Mouse (Mus musculus): ENCODE results near the gene Gm48552. TPM values are rescaled to one million over a fixed set of nuclear protein-coding genes. Genes with fewer than 3 reads are reported as not detected.
A peak's percentile ranks its signal among the peaks of the same experiment; 100 is the strongest.

Gm48552 gene
- polyA plus RNA-seq, 1 experiment from 2014 or later = 0.36 TPM

GRCm38 (mm10) chr10:81412586-81413309, 23.9 kb downstream of the Gm48552 start:
- H3K4me3 ChIP-seq (ENCODE audit: low read depth, low read length) = no peak overlapping the region
- 63% methylated on average over 16 of the region's 16 CpGs for WGBS
- H3K27me3 ChIP-seq (ENCODE audit: control insufficient read depth, insufficient read depth, low read length) = no peaks in the 10 kb centered on the region
- TF ChIP-seq EP300 (optimal IDR thresholded peaks at IDR 0.05) = no peak
- TF ChIP-seq CTCF (IDR thresholded peaks at IDR 0.05; ENCODE audit: low read depth) = no peak
- H3K27ac ChIP-seq (replicated peaks) = peak overlapping the region; percentile 93
- H3K4me1 ChIP-seq (replicated peaks; ENCODE audit: control insufficient read depth, insufficient read depth) = peaks cover 32% of the 10 kb centered on the region
- DNase-seq (ENCODE audit: low spot score) (no peak), ATAC-seq (ENCODE audit: low FRiP score, low TSS enrichment) (no peak)
- no peaks in the 10 kb centered on the region for H3K9me3 ChIP-seq (ENCODE audit: control insufficient read depth, low read length)
- peak overlapping the region; percentile 23; the same call in 1 of the 2 replicates for H3K4me2 ChIP-seq (replicated peaks; ENCODE audit: low read depth)
- H3K36me3 ChIP-seq (ENCODE audit: control insufficient read depth, insufficient read depth, low read length) = peaks cover 7% of the 10 kb centered on the region; the same call in 1 of the 2 replicates
- H3K9ac ChIP-seq (ENCODE audit: low read length) = peak overlapping the region; percentile 27; the same call in 1 of the 2 replicates

- TF ChIP-seq EP300 (optimal IDR thresholded peaks at IDR 0.05) = no peak
- TF ChIP-seq CTCF (IDR thresholded peaks at IDR 0.05; ENCODE audit: low read depth) = peak; percentile 49
- Histone ChIP-seq H3K27me3 (ENCODE audit: control insufficient read depth, insufficient read depth, low read length) (no peaks in the 10 kb centered on the region), H3K9me3 (ENCODE audit: control insufficient read depth, low read length) (no peaks in the 10 kb centered on the region), H3K4me2 (replicated peaks; ENCODE audit: low read depth) (peak overlapping the region; percentile 44), H3K4me3 (ENCODE audit: low read depth, low read length) (no peak overlapping the region), H3K4me1 (replicated peaks; ENCODE audit: control insufficient read depth, insufficient read depth) (peaks cover 30% of the 10 kb centered on the region), H3K36me3 (ENCODE audit: control insufficient read depth, insufficient read depth, low read length) (0 out of 2 replicates have a peak, but pooled peaks cover 2% of the 10 kb centered on the region), H3K27ac (replicated peaks) (peak overlapping the region; percentile 93), H3K9ac (ENCODE audit: low read length) (peak overlapping the region; percentile 45)
- WGBS = 26% methylated on average over 26 of the region's 26 CpGs
- DNase-seq (ENCODE audit: low spot score) (peak; percentile 74), ATAC-seq (ENCODE audit: low FRiP score, low TSS enrichment) (peak; percentile 27; the same call in 1 of the 2 replicates)
These were observed 24.8 kb downstream of the Gm48552 start for GRCm38 (mm10) chr10:81413310-81414261.

GRCm38 (mm10) chr10:81414682-81415081, 25.9 kb downstream of the Gm48552 start:
- Histone ChIP-seq H3K4me1 (replicated peaks; ENCODE audit: control insufficient read depth, insufficient read depth) (peaks cover 30% of the 10 kb centered on the region), H3K4me2 (replicated peaks; ENCODE audit: low read depth) (peak overlapping the region; percentile 44; the same call in 1 of the 2 replicates), H3K4me3 (ENCODE audit: low read depth, low read length) (no peak overlapping the region), H3K9me3 (ENCODE audit: control insufficient read depth, low read length) (no peaks in the 10 kb centered on the region), H3K27me3 (ENCODE audit: control insufficient read depth, insufficient read depth, low read length) (no peaks in the 10 kb centered on the region), H3K27ac (replicated peaks) (peak overlapping the region; percentile 93), H3K9ac (ENCODE audit: low read length) (no peak overlapping the region), H3K36me3 (ENCODE audit: control insufficient read depth, insufficient read depth, low read length) (0 out of 2 replicates have a peak, but pooled peaks cover 5% of the 10 kb centered on the region)
- DNase-seq (ENCODE audit: low spot score) (peak; percentile 74), ATAC-seq (ENCODE audit: low FRiP score, low TSS enrichment) (no peak)
- no peak for TF ChIP-seq EP300 (optimal IDR thresholded peaks at IDR 0.05)
- no peak for TF ChIP-seq CTCF (IDR thresholded peaks at IDR 0.05; ENCODE audit: low read depth)

GRCm38 (mm10) chr10:81415146-81415545, 26.3 kb downstream of the Gm48552 start:
- 0 out of 2 replicates have a peak, but pooled peaks cover 5% of the 10 kb centered on the region for H3K36me3 ChIP-seq (ENCODE audit: control insufficient read depth, insufficient read depth, low read length)
- no peak for ATAC-seq (ENCODE audit: low FRiP score, low TSS enrichment)
- TF ChIP-seq EP300 (optimal IDR thresholded peaks at IDR 0.05) = no peak
- 72% methylated on average over 5 of the region's 5 CpGs for WGBS
- H3K27ac ChIP-seq (replicated peaks) = peak overlapping the region; percentile 61
- peaks cover 30% of the 10 kb centered on the region for H3K4me1 ChIP-seq (replicated peaks; ENCODE audit: control insufficient read depth, insufficient read depth)
- H3K9me3 ChIP-seq (ENCODE audit: control insufficient read depth, low read length) = no peaks in the 10 kb centered on the region
- no peak for DNase-seq (ENCODE audit: low spot score)
- no peaks in the 10 kb centered on the region for H3K27me3 ChIP-seq (ENCODE audit: control insufficient read depth, insufficient read depth, low read length)
- no peak overlapping the region for H3K4me2 ChIP-seq (replicated peaks; ENCODE audit: low read depth)
- no peak overlapping the region for H3K4me3 ChIP-seq (ENCODE audit: low read depth, low read length)
- H3K9ac ChIP-seq (ENCODE audit: low read length) = no peak overlapping the region; the same call in 1 of the 2 replicates

GRCm38 (mm10) chr10:81415549-81416310, 26.9 kb downstream of the Gm48552 start:
- Histone ChIP-seq H3K4me2 (replicated peaks; ENCODE audit: low read depth) (no peak overlapping the region), H3K4me1 (replicated peaks; ENCODE audit: control insufficient read depth, insufficient read depth) (peaks cover 30% of the 10 kb centered on the region), H3K36me3 (ENCODE audit: control insufficient read depth, insufficient read depth, low read length) (0 out of 2 replicates have a peak, but pooled peaks cover 3% of the 10 kb centered on the region), H3K27ac (replicated peaks) (peak overlapping the region; percentile 61), H3K4me3 (ENCODE audit: low read depth, low read length) (no peak overlapping the region), H3K9me3 (ENCODE audit: control insufficient read depth, low read length) (no peaks in the 10 kb centered on the region), H3K27me3 (ENCODE audit: control insufficient read depth, insufficient read depth, low read length) (no peaks in the 10 kb centered on the region), H3K9ac (ENCODE audit: low read length) (no peak overlapping the region; the same call in 1 of the 2 replicates)
- no peak for TF ChIP-seq CTCF (IDR thresholded peaks at IDR 0.05; ENCODE audit: low read depth)
- no peak for TF ChIP-seq EP300 (optimal IDR thresholded peaks at IDR 0.05)
- ATAC-seq (ENCODE audit: low FRiP score, low TSS enrichment) (no peak), DNase-seq (ENCODE audit: low spot score) (no peak)
- 57% methylated on average over 17 of the region's 17 CpGs for WGBS
